Mouse (Mus musculus) bone marrow macrophage, adult 2 months (primary cell): ENCODE measurements around the gene Kank2. TPM values are rescaled to one million over a fixed set of nuclear protein-coding genes. Genes with fewer than 3 reads are reported as not detected.

Source experiments
- H3K27ac ChIP-seq: 2 replicates; pipeline ENCODE4 v1.5.1; 2012; ENCODE audit warnings: low read depth, low read length; ENCODE audit not compliant: insufficient read depth
- H3K4me1 ChIP-seq: 2 replicates; pipeline ENCODE4 v1.6.1; 2012; ENCODE audit warnings: low read length; ENCODE audit not compliant: control insufficient read depth, insufficient read depth
- H3K4me3 ChIP-seq: 2 replicates; pipeline ENCODE4 v1.5.1; 2012; ENCODE audit warnings: mild to moderate bottlenecking, low read length, moderate library complexity; ENCODE audit not compliant: insufficient read depth
- CTCF ChIP-seq: IDR thresholded peaks from 2 replicates; pipeline ENCODE4 v1.5.1; 2012; ENCODE audit warnings: low read depth, mild to moderate bottlenecking, low read length, moderate library complexity
- POLR2A ChIP-seq: IDR thresholded peaks from 2 replicates; pipeline ENCODE4 v1.6.1; 2012; ENCODE audit warnings: mild to moderate bottlenecking, low read depth, low read length, borderline replicate concordance
- polyA plus RNA-seq: library from polyadenylated mRNA; stranded (reverse); fragments of >200 nt; gene quantifications from 2 replicates; pipeline ENCODE4 v1.2.4, GENCODE M21; 2012; ENCODE audit not compliant: missing spikeins, insufficient read depth, insufficient read length

Gene Kank2
- polyA plus RNA-seq, 1 experiment, result 12.3 TPM

GRCm38 (mm10) chr9:21725224-21726121 lies 73.1 kb downstream of the Kank2 start:
- TF ChIP-seq CTCF (0 out of 2 replicates have a peak, but pooled peaks have one; percentile 9), POLR2A (no peak)
- Histone ChIP-seq H3K27ac (peak overlapping the region; percentile 50), H3K4me3 (peak overlapping the region; percentile 66), H3K4me1 (peaks cover 51% of the 10 kb centered on the region)

GRCm38 (mm10) chr9:21724147-21724536 lies 74.4 kb downstream of the Kank2 start:
- H3K4me3 ChIP-seq, result peak overlapping the region; percentile 97
- peaks cover 55% of the 10 kb centered on the region for H3K4me1 ChIP-seq
- peak overlapping the region; percentile 91 for H3K27ac ChIP-seq
- TF ChIP-seq CTCF (no peak), POLR2A (no peak; the same call in 1 of the 2 replicates)

GRCm38 (mm10) chr9:21723377-21724146 lies 75.0 kb downstream of the Kank2 start, which contains the start of gene Ldlr:
Gene Ldlr (plus strand): TSS chr9:21723483.
- peak within 1 kb of the TSS; percentile 96 for H3K27ac ChIP-seq
- H3K4me1 ChIP-seq, result peaks cover 53% of the 10 kb centered on the region
- TF ChIP-seq POLR2A (0 out of 2 replicates have a peak, but pooled peaks have one; percentile 10), CTCF (0 out of 2 replicates have a peak, but pooled peaks have one; percentile 21)
- peak within 1 kb of the TSS; percentile 97 for H3K4me3 ChIP-seq

- H3K4me1 ChIP-seq, result peaks cover 42% of the 10 kb centered on the region
- no peak overlapping the region for H3K4me3 ChIP-seq
- H3K27ac ChIP-seq, result no peak overlapping the region
- TF ChIP-seq CTCF (no peak), POLR2A (no peak)
Observed at GRCm38 (mm10) chr9:21721036-21721435, 77.5 kb downstream of the Kank2 start.

- no peak for TF ChIP-seq POLR2A
- no peak for TF ChIP-seq CTCF
- Histone ChIP-seq H3K4me3 (no peak overlapping the region), H3K4me1 (peaks cover 50% of the 10 kb centered on the region), H3K27ac (no peak overlapping the region)
Observed at GRCm38 (mm10) chr9:21717015-21717414, 81.5 kb downstream of the Kank2 start.

Other genes with a start within 250 kb of the Kank2 start
- 15.5 and 16.4 TPM in 2 replicates for gene Timm29, start 206.0 kb downstream of the Kank2 start, polyA plus RNA-seq
- gene Yipf2, start 205.9 kb downstream of the Kank2 start, polyA plus RNA-seq, result 16.1 and 17.9 TPM in 2 replicates
- 43.7 and 49.8 TPM in 2 replicates for gene Smarca4, start 182.6 kb downstream of the Kank2 start, polyA plus RNA-seq
- 30.4 and 36.5 TPM in 2 replicates for gene Ldlr, start 75.3 kb downstream of the Kank2 start, polyA plus RNA-seq
- 16.6 and 23.2 TPM in 2 replicates for gene Spc24, start 38.4 kb downstream of the Kank2 start, polyA plus RNA-seq
- not detected in 2 replicates for gene Angptl8, start 36.8 kb upstream of the Kank2 start, polyA plus RNA-seq
- 8.7 and 16.2 TPM in 2 replicates for gene Dock6, start 53.9 kb upstream of the Kank2 start, polyA plus RNA-seq
- 26.9 and 32.4 TPM in 2 replicates for gene Rab3d, start 119.4 kb upstream of the Kank2 start, polyA plus RNA-seq
- 4.3 and 5.1 TPM in 2 replicates for gene Ccdc159, start 128.7 kb upstream of the Kank2 start, polyA plus RNA-seq
- gene Tmem205, start 128.8 kb upstream of the Kank2 start, polyA plus RNA-seq, result 57.2 and 63.0 TPM in 2 replicates
- gene Plppr2, start 138.3 kb upstream of the Kank2 start, polyA plus RNA-seq, result 5.8 and 6.0 TPM in 2 replicates
- gene Swsap1, start 157.0 kb upstream of the Kank2 start, polyA plus RNA-seq, result 4.2 and 5.7 TPM in 2 replicates
- gene Epor, start 164.8 kb upstream of the Kank2 start, polyA plus RNA-seq, result 1.1 and 1.4 TPM in 2 replicates
- 5.2 and 9.5 TPM in 2 replicates for gene Rgl3, start 190.7 kb upstream of the Kank2 start, polyA plus RNA-seq
- 1.5 TPM in 1 of 2 replicates, not detected in the other for gene Ccdc151, start 203.9 kb upstream of the Kank2 start, polyA plus RNA-seq
- 64.1 and 65.9 TPM in 2 replicates for gene Prkcsh, start 204.1 kb upstream of the Kank2 start, polyA plus RNA-seq